Mouse (Mus musculus) adrenal gland, postnatal 10 days (tissue): ENCODE data around the gene Hey2. TPM values are rescaled to one million over a fixed set of nuclear protein-coding genes. Genes with fewer than 3 reads are reported as not detected.
A peak's percentile ranks its signal among the peaks of the same experiment; 100 is the strongest.

Source experiments
- DNase-seq: peaks from one replicate; pipeline ENCODE4 v3.0.0; 2021; ENCODE audit warnings: mixed read lengths
- long read RNA-seq, 2 experiments: library from polyadenylated mRNA; stranded (forward); transcript quantifications; one replicate each; pipeline ENCODE4 v2.0.0; 2021
- total RNA-seq, 2 experiments: library from RNA; stranded (reverse); gene quantifications; 2 replicates each; pipeline ENCODE4 v1.2.3; 2021

The Hey2 gene
- total RNA-seq: 1 to 10 TPM; 2.8 to 3.4 TPM
- long read RNA-seq, experiment 1, partial matches to known transcripts: 0 of 2 reads
- long read RNA-seq, experiment 1, other reads (novel, unspliced or antisense): 2 of 2 reads
- long read RNA-seq, experiment 2: 0 reads

- peak; percentile 99 for DNase-seq
Measured at GRCm38 (mm10) chr10:30842643-30843437, at the start of gene Hey2. Gene Hey2 (minus strand): TSS chr10:30842801.

- no peak for DNase-seq
Measured at GRCm38 (mm10) chr10:30883085-30883760, 40.6 kb upstream of the Hey2 start.

- DNase-seq: no peak
Measured at GRCm38 (mm10) chr10:30881109-30881508, 38.5 kb upstream of the Hey2 start.

- no peak for DNase-seq
Measured at GRCm38 (mm10) chr10:30845101-30845825, 2.7 kb upstream of the Hey2 start.

GRCm38 (mm10) chr10:30844191-30845010 lies 1.8 kb upstream of the Hey2 start:
- peak; percentile 17 for DNase-seq

- peak; percentile 10 for DNase-seq
Measured at GRCm38 (mm10) chr10:30843438-30844190, 1.0 kb upstream of the Hey2 start.

- no peak for DNase-seq
Measured at GRCm38 (mm10) chr10:30842228-30842627, 373 bp downstream of the Hey2 start.

GRCm38 (mm10) chr10:30840824-30841223 lies 1.8 kb downstream of the Hey2 start:
- DNase-seq: no peak

- peak; percentile 20 for DNase-seq
Measured at GRCm38 (mm10) chr10:30838188-30838587, 4.4 kb downstream of the Hey2 start.

- peak; percentile 32 for DNase-seq
Measured at GRCm38 (mm10) chr10:30825049-30825448, 17.6 kb downstream of the Hey2 start.

- DNase-seq: peak; percentile 83
Measured at GRCm38 (mm10) chr10:30810967-30811293, 31.7 kb downstream of the Hey2 start.

- peak; percentile 64 for DNase-seq
Measured at GRCm38 (mm10) chr10:30810247-30810966, 32.2 kb downstream of the Hey2 start.

GRCm38 (mm10) chr10:30803587-30804253 lies 38.9 kb downstream of the Hey2 start:
- DNase-seq: peak; percentile 5

- peak; percentile 88 for DNase-seq
Measured at GRCm38 (mm10) chr10:30802681-30803586, 39.7 kb downstream of the Hey2 start, which contains the start of gene Ncoa7. Gene Ncoa7 (minus strand): TSS chr10:30803326.

GRCm38 (mm10) chr10:30802033-30802432 lies 40.6 kb downstream of the Hey2 start:
- DNase-seq: peak; percentile 13

GRCm38 (mm10) chr10:30799713-30800450 lies 42.7 kb downstream of the Hey2 start:
- DNase-seq: no peak

GRCm38 (mm10) chr10:30796469-30797261 lies 45.9 kb downstream of the Hey2 start:
- DNase-seq: no peak
